Mouse (Mus musculus) CH12.LX (cell line): ENCODE results near the gene Arhgef12. TPM values are rescaled to one million over a fixed set of nuclear protein-coding genes. Genes with fewer than 3 reads are reported as not detected.

ENCODE experiments used
- DNase-seq: peaks from one replicate; pipeline ENCODE4 v3.0.0-alpha.2; 2013; ENCODE audit errors: extremely low read depth
- H3K27ac ChIP-seq: 2 replicates; pipeline ENCODE4 v1.5.1; 2012; ENCODE audit warnings: low read depth, mild to moderate bottlenecking, control low read depth, moderate library complexity; ENCODE audit not compliant: insufficient read depth
- H3K27me3 ChIP-seq: replicated peaks from 2 replicates; pipeline ENCODE3; 2012; ENCODE audit warnings: inconsistent platforms
- H3K36me3 ChIP-seq, 2 experiments: replicated peaks in 1 of 2; 2 replicates each; pipeline versions ENCODE3 to v1.6.1; 2012; ENCODE audit warnings: inconsistent platforms in 1 of 2, low read length in 1 of 2, mild to moderate bottlenecking in 1 of 2, mixed read lengths in 1 of 2, moderate library complexity in 1 of 2; ENCODE audit not compliant: control insufficient read depth in 1 of 2, insufficient read depth in 1 of 2
- H3K4me1 ChIP-seq, 2 experiments: 2 replicates each; pipeline ENCODE4 v1.6.1; 2012; ENCODE audit warnings: inconsistent platforms in 1 of 2, moderate library complexity in 1 of 2; ENCODE audit not compliant: insufficient read depth in 2 of 2, control insufficient read depth in 1 of 2
- H3K4me2 ChIP-seq: 2 replicates; pipeline ENCODE4 v1.6.1; 2012; ENCODE audit warnings: low read depth, mild to moderate bottlenecking, control low read depth; ENCODE audit not compliant: poor library complexity, insufficient read depth, severe bottlenecking
- H3K4me3 ChIP-seq, 3 experiments: fragments of 150-350 bp in 1 of 3; sonication (generic) in 1 of 3; replicated peaks in 1 of 3; 2 replicates each; pipeline versions ENCODE3 to v1.5.1; 2011 to 2012; ENCODE audit warnings: low read depth in 2 of 3, low read length in 2 of 3, mild to moderate bottlenecking in 2 of 3, moderate library complexity in 2 of 3, control low read depth in 1 of 3, improper control_type of control experiment in 1 of 3, inconsistent platforms in 1 of 3, mixed read lengths in 1 of 3; ENCODE audit not compliant: poor library complexity in 1 of 3
- H3K79me2 ChIP-seq: replicated peaks from 2 replicates; pipeline ENCODE4 v1.6.1; 2012; ENCODE audit warnings: mild to moderate bottlenecking, moderate library complexity; ENCODE audit not compliant: control insufficient read depth, poor library complexity, insufficient read depth, severe bottlenecking; ENCODE audit errors: extremely low read depth
- H3K9ac ChIP-seq: 2 replicates; pipeline ENCODE4 v1.6.1; 2012; ENCODE audit warnings: low read depth, mild to moderate bottlenecking, control low read depth, moderate library complexity; ENCODE audit not compliant: insufficient read depth
- H3K9me3 ChIP-seq: replicated peaks from 2 replicates; pipeline ENCODE3; 2012; ENCODE audit warnings: low read length, inconsistent platforms, mixed read lengths
- BHLHE40 ChIP-seq: IDR thresholded peaks from 2 replicates; pipeline ENCODE4 v1.6.1; 2011; ENCODE audit warnings: mild to moderate bottlenecking, low read depth, low read length, improper control_type of control experiment
- E2F4 ChIP-seq: IDR thresholded peaks from 2 replicates; pipeline ENCODE4 v1.6.1; 2011; ENCODE audit warnings: low read depth, low read length, improper control_type of control experiment; ENCODE audit not compliant: insufficient replicate concordance
- ELF1 ChIP-seq: IDR thresholded peaks from 2 replicates; pipeline ENCODE4 v1.6.1; 2014; ENCODE audit warnings: low read depth, mild to moderate bottlenecking, inconsistent platforms, low read length, improper control_type of control experiment
- ETS1 ChIP-seq: conservative IDR thresholded peaks from 2 replicates; pipeline ENCODE4 v1.6.1; 2012; ENCODE audit warnings: low read depth, mild to moderate bottlenecking, inconsistent platforms, low read length, improper control_type of control experiment, moderate library complexity
- JUN ChIP-seq: IDR thresholded peaks from 2 replicates; pipeline ENCODE4 v1.6.1; 2011; ENCODE audit warnings: low read depth, mild to moderate bottlenecking, low read length, improper control_type of control experiment, moderate library complexity; ENCODE audit not compliant: insufficient read depth
- KAT2A ChIP-seq: IDR thresholded peaks from 2 replicates; pipeline ENCODE4 v1.6.1; 2012; ENCODE audit warnings: low read length, improper control_type of control experiment, inconsistent platforms; ENCODE audit not compliant: insufficient replicate concordance
- MEF2A ChIP-seq: IDR thresholded peaks from 2 replicates; pipeline ENCODE4 v1.6.1; 2014; ENCODE audit warnings: low read depth, mild to moderate bottlenecking, inconsistent platforms, low read length, improper control_type of control experiment, borderline replicate concordance
- PAX5 ChIP-seq: IDR thresholded peaks from 2 replicates; pipeline ENCODE4 v1.6.1; 2012; ENCODE audit warnings: low read length, inconsistent platforms, mixed read lengths
- RAD21 ChIP-seq: IDR thresholded peaks from 2 replicates; pipeline ENCODE4 v1.6.1; 2011; ENCODE audit warnings: low read depth, mild to moderate bottlenecking, low read length, improper control_type of control experiment, moderate library complexity
- TBP ChIP-seq: conservative IDR thresholded peaks from 2 replicates; pipeline ENCODE4 v1.6.1; 2011; ENCODE audit warnings: low read depth, low read length, improper control_type of control experiment
- USF2 ChIP-seq: conservative IDR thresholded peaks from 2 replicates; pipeline ENCODE4 v1.6.1; 2011; ENCODE audit warnings: low read depth, low read length, improper control_type of control experiment
- dilution Hi-C: fragments of 300-500 bp; cut with MboI; formaldehyde crosslinking; loops from 2 replicates; pipeline ENCODE4 v1.14.3; 2020; ENCODE audit warnings: low sequenced_read_pairs; ENCODE audit not compliant: extremely low pct_unique_long_range_greater_than_20kb, extremely low pct_ligation_motif_present
- in situ Hi-C: fragments of 300-500 bp; cut with MboI; formaldehyde crosslinking; loops from 3 replicates; pipeline ENCODE4 v1.14.3; 2019; ENCODE audit warnings: low sequenced_read_pairs, low pct_ligation_motif_present, low pct_unique_long_range_greater_than_20kb, mixed read lengths
- polyA plus RNA-seq: library from polyadenylated mRNA; unstranded; fragments of >175 nt; gene quantifications from 2 replicates; pipeline ENCODE4 v1.2.1, GENCODE M21; 2012; ENCODE audit warnings: low read depth; ENCODE audit not compliant: insufficient read length
- total RNA-seq, 2 experiments: library from RNA; depleted of rRNA; stranded (reverse); fragments of 300-350 nt in 1 of 2; fragments of >200 nt in 1 of 2; gene quantifications; 2 replicates each; pipeline ENCODE4 v1.2.3; 2012 to 2014

The Arhgef12 gene
- total and polyA plus RNA-seq, 3 experiments, result 4.9 to 9.4 (median 8.7) TPM

- Histone ChIP-seq H3K27ac (no peak overlapping the region), H3K4me1 (peaks cover 0 to 3% of the 10 kb centered on the region in 2 experiments; a peak in 2 of 4 replicates), H3K9me3 (no peaks in the 10 kb centered on the region), H3K27me3 (peaks cover 83% of the 10 kb centered on the region), H3K4me2 (no peak overlapping the region), H3K79me2 (no peaks in the 10 kb centered on the region), H3K9ac (no peak overlapping the region), H3K4me3 (no peak overlapping the region), H3K36me3 (no peaks in the 10 kb centered on the region)
- dilution Hi-C loops (no loop called here), in situ Hi-C loops (no loop called here)
- TF ChIP-seq JUN, result no peak
- DNase-seq, result no peak
These were observed 44.7 kb upstream of the Arhgef12 start for GRCm38 (mm10) chr9:43151779-43152178.

DNA sequence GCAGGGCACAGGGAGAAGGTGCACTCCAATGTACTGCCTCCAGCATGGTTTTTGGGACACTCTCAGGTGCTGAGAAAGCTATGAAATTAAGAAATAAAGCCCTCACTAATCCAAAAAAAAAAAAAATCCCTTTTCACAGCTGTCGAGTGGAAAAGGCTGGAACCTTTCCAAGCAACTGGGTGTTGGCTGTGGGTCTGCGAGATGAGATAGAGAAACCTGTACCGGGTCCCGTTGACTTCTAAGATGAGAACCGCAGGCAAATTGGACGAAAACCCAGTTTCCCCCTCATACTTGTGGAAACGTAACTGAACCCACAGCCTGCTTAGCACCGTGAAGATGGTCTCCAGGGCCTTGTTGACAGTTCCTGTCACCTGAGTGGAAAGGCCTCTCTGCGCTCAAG lies 43.9 kb upstream of the Arhgef12 start:
- Histone ChIP-seq H3K4me1 (peaks cover 0 to 3% of the 10 kb centered on the region in 2 experiments; a peak in 2 of 4 replicates), H3K36me3 (no peaks in the 10 kb centered on the region), H3K79me2 (no peaks in the 10 kb centered on the region), H3K27ac (no peak overlapping the region), H3K27me3 (peaks cover 81% of the 10 kb centered on the region), H3K9me3 (no peaks in the 10 kb centered on the region), H3K9ac (no peak overlapping the region), H3K4me3 (no peak overlapping the region), H3K4me2 (no peak overlapping the region)
- dilution Hi-C loops (no loop called here), in situ Hi-C loops (no loop called here)
- DNase-seq, result no peak
- peak; percentile 54; the same call in 1 of the 2 replicates for TF ChIP-seq BHLHE40
- no peak for TF ChIP-seq E2F4
- TF ChIP-seq ELF1, result no peak
- no peak for TF ChIP-seq JUN
- TF ChIP-seq KAT2A, result no peak
- no peak for TF ChIP-seq MEF2A
- no peak for TF ChIP-seq TBP
- no peak for TF ChIP-seq ETS1

DNA sequence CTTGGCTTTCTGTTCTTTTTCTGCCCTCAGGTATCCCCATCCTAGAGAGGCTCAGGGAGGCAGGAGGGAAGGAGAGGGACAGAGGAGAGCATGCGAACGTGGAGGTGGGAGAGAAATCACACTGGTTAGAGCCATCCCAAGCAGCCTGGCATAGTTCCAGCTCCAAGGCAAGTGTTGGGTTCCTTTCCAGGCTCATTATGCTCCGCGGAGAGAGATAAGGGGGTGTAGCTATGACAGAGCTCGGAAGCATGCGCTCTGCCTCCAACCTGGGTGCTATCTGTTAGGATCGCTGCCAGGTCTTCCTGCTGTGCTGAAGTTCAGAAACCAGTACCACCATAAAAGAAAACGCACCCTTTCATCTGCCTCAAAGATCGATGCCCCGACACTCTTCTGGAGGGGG lies 43.0 kb upstream of the Arhgef12 start:
- TF ChIP-seq PAX5 (no peak), KAT2A (no peak), USF2 (no peak), RAD21 (no peak)
- no peak overlapping the region for H3K27ac ChIP-seq
- no peaks in the 10 kb centered on the region for H3K79me2 ChIP-seq
- H3K4me3 ChIP-seq, result no peak overlapping the region
- dilution Hi-C loops (no loop called here), in situ Hi-C loops (no loop called here)
- no peak overlapping the region for H3K4me2 ChIP-seq
- peaks cover 78% of the 10 kb centered on the region for H3K27me3 ChIP-seq
- no peak overlapping the region for H3K9ac ChIP-seq
- peaks cover 0 to 3% of the 10 kb centered on the region in 2 experiments; a peak in 2 of 4 replicates for H3K4me1 ChIP-seq
- no peaks in the 10 kb centered on the region for H3K36me3 ChIP-seq
- no peaks in the 10 kb centered on the region for H3K9me3 ChIP-seq
- DNase-seq, result no peak
